Mouse (Mus musculus) bone marrow, adult 2 months (tissue): ENCODE results near the gene Phf12. TPM values are rescaled to one million over a fixed set of nuclear protein-coding genes. Genes with fewer than 3 reads are reported as not detected.
A peak's percentile ranks its signal among the peaks of the same experiment; 100 is the strongest.

ENCODE experiments used
- H3K27ac ChIP-seq: fragments of 200-500 bp; 2 replicates; pipeline ENCODE4 v1.5.1; 2012; ENCODE audit warnings: low read depth, mild to moderate bottlenecking, control low read depth, inconsistent platforms, low read length; ENCODE audit not compliant: control insufficient read depth, poor library complexity, insufficient read depth
- H3K4me1 ChIP-seq: fragments of 200-500 bp; 2 replicates; pipeline ENCODE4 v1.6.1; 2011; ENCODE audit warnings: low read length; ENCODE audit not compliant: control insufficient read depth, insufficient read depth
- H3K4me3 ChIP-seq: fragments of 200-500 bp; replicated peaks from 2 replicates; pipeline ENCODE3; 2011; ENCODE audit warnings: mild to moderate bottlenecking, low read depth, low read length, control low read depth; ENCODE audit not compliant: control insufficient read depth
- CTCF ChIP-seq: fragments of 200-500 bp; IDR thresholded peaks from 2 replicates; pipeline ENCODE4 v1.5.1; 2011; ENCODE audit warnings: low read length, control low read depth; ENCODE audit not compliant: control insufficient read depth, insufficient read depth
- POLR2A ChIP-seq: fragments of 200-500 bp; IDR thresholded peaks from 2 replicates; pipeline ENCODE4 v1.6.1; 2011; ENCODE audit warnings: low read depth, mild to moderate bottlenecking, control low read depth, low read length, borderline replicate concordance; ENCODE audit not compliant: control insufficient read depth
- WGBS: fragments of 180-500 bp; shearing (Covaris S2); methylation state at CpG from one replicate; pipeline ENCODE4 v1.1.7; 2018; 5-methylcytosine and 5-hydroxymethylcytosine counted together
- polyA plus RNA-seq: library from polyadenylated mRNA; stranded (reverse); fragments of >200 nt; gene quantifications from 2 replicates; pipeline ENCODE4 v1.2.4, GENCODE M21; 2011; ENCODE audit warnings: low replicate concordance; ENCODE audit not compliant: missing spikeins, insufficient read depth, insufficient read length

Gene Phf12
- polyA plus RNA-seq, 1 experiment, result 59.4 TPM

GRCm38 (mm10) chr11:77965101-77966036 lies 17.2 kb upstream of the Phf12 start:
- 68% methylated on average over 17 of the region's 17 CpGs for WGBS
- H3K27ac ChIP-seq, result no peak overlapping the region
- H3K4me3 ChIP-seq, result no peak overlapping the region
- TF ChIP-seq POLR2A, result no peak
- no peak for TF ChIP-seq CTCF
- H3K4me1 ChIP-seq, result no peaks in the 10 kb centered on the region

- 66% methylated on average over 5 of the region's 5 CpGs for WGBS
- Histone ChIP-seq H3K4me3 (no peak overlapping the region), H3K4me1 (no peaks in the 10 kb centered on the region), H3K27ac (no peak overlapping the region)
- no peak for TF ChIP-seq POLR2A
- TF ChIP-seq CTCF, result no peak
These were observed 16.5 kb upstream of the Phf12 start for GRCm38 (mm10) chr11:77966037-77966391.

- TF ChIP-seq POLR2A (no peak), CTCF (peak; percentile 30; the same call in 1 of the 2 replicates)
- WGBS, result 1% methylated on average over 4 of the region's 4 CpGs
- no peak overlapping the region for H3K4me3 ChIP-seq
- H3K4me1 ChIP-seq, result no peaks in the 10 kb centered on the region
- no peak overlapping the region for H3K27ac ChIP-seq
These were observed 15.4 kb upstream of the Phf12 start for GRCm38 (mm10) chr11:77967114-77967513.

- no peak overlapping the region for H3K4me3 ChIP-seq
- 74% methylated on average over 4 of the region's 4 CpGs for WGBS
- no peaks in the 10 kb centered on the region for H3K4me1 ChIP-seq
- no peak for TF ChIP-seq CTCF
- no peak for TF ChIP-seq POLR2A
- H3K27ac ChIP-seq, result no peak overlapping the region
These were observed 13.8 kb upstream of the Phf12 start for GRCm38 (mm10) chr11:77968786-77969185.

- Histone ChIP-seq H3K4me3 (no peak overlapping the region), H3K4me1 (no peaks in the 10 kb centered on the region), H3K27ac (no peak overlapping the region)
- 76% methylated on average over 6 of the region's 6 CpGs for WGBS
- TF ChIP-seq CTCF (no peak), POLR2A (no peak)
These were observed 11.8 kb upstream of the Phf12 start for GRCm38 (mm10) chr11:77970718-77971117.

- WGBS, result 74% methylated on average over 7 of the region's 7 CpGs
- no peak for TF ChIP-seq CTCF
- no peak for TF ChIP-seq POLR2A
- no peak overlapping the region for H3K27ac ChIP-seq
- no peak overlapping the region for H3K4me3 ChIP-seq
- H3K4me1 ChIP-seq, result no peaks in the 10 kb centered on the region
These were observed 9.0 kb upstream of the Phf12 start for GRCm38 (mm10) chr11:77973520-77973919.

- 37% methylated on average over 15 of the region's 15 CpGs for WGBS
These were observed 8.2 kb upstream of the Phf12 start for GRCm38 (mm10) chr11:77974325-77974724.

GRCm38 (mm10) chr11:77975873-77976272 lies 6.7 kb upstream of the Phf12 start:
- Histone ChIP-seq H3K4me1 (no peaks in the 10 kb centered on the region; the same call in 1 of the 2 replicates), H3K27ac (no peak overlapping the region), H3K4me3 (no peak overlapping the region)
- 55% methylated on average over 4 of the region's 4 CpGs for WGBS
- TF ChIP-seq POLR2A (no peak), CTCF (no peak)

More at GRCm38 (mm10) chr11:77974325-77974724, 8.2 kb upstream of the Phf12 start:
- H3K4me3 ChIP-seq, result no peak overlapping the region
- no peak overlapping the region for H3K27ac ChIP-seq
- TF ChIP-seq POLR2A (no peak), CTCF (no peak)
- H3K4me1 ChIP-seq, result no peaks in the 10 kb centered on the region
